Mouse (Mus musculus) CH12.LX (cell line): ENCODE measurements at regions not wholly inside any gene's neighbourhood (a gene's known extent, or its start where the extent isn't known, plus 50 kb on each side); places are given as distances from the start of the nearest gene placed in this dataset.

Experiments used
- DNase-seq: peaks from one replicate; pipeline ENCODE4 v3.0.0-alpha.2; 2013; ENCODE audit errors: extremely low read depth
- H3K27ac ChIP-seq: 2 replicates; pipeline ENCODE4 v1.5.1; 2012; ENCODE audit warnings: low read depth, mild to moderate bottlenecking, control low read depth, moderate library complexity; ENCODE audit not compliant: insufficient read depth
- H3K27me3 ChIP-seq: replicated peaks from 2 replicates; pipeline ENCODE3; 2012; ENCODE audit warnings: inconsistent platforms
- H3K36me3 ChIP-seq, 2 experiments: replicated peaks in 1 of 2; 2 replicates each; pipeline versions ENCODE3 to v1.6.1; 2012; ENCODE audit warnings: inconsistent platforms in 1 of 2, low read length in 1 of 2, mild to moderate bottlenecking in 1 of 2, mixed read lengths in 1 of 2, moderate library complexity in 1 of 2; ENCODE audit not compliant: control insufficient read depth in 1 of 2, insufficient read depth in 1 of 2
- H3K4me1 ChIP-seq, 2 experiments: 2 replicates each; pipeline ENCODE4 v1.6.1; 2012; ENCODE audit warnings: inconsistent platforms in 1 of 2, moderate library complexity in 1 of 2; ENCODE audit not compliant: insufficient read depth in 2 of 2, control insufficient read depth in 1 of 2
- H3K4me2 ChIP-seq: 2 replicates; pipeline ENCODE4 v1.6.1; 2012; ENCODE audit warnings: low read depth, mild to moderate bottlenecking, control low read depth; ENCODE audit not compliant: poor library complexity, insufficient read depth, severe bottlenecking
- H3K4me3 ChIP-seq, 3 experiments: fragments of 150-350 bp in 1 of 3; sonication (generic) in 1 of 3; replicated peaks in 1 of 3; 2 replicates each; pipeline versions ENCODE3 to v1.5.1; 2011 to 2012; ENCODE audit warnings: low read depth in 2 of 3, low read length in 2 of 3, mild to moderate bottlenecking in 2 of 3, moderate library complexity in 2 of 3, control low read depth in 1 of 3, improper control_type of control experiment in 1 of 3, inconsistent platforms in 1 of 3, mixed read lengths in 1 of 3; ENCODE audit not compliant: poor library complexity in 1 of 3
- H3K79me2 ChIP-seq: replicated peaks from 2 replicates; pipeline ENCODE4 v1.6.1; 2012; ENCODE audit warnings: mild to moderate bottlenecking, moderate library complexity; ENCODE audit not compliant: control insufficient read depth, poor library complexity, insufficient read depth, severe bottlenecking; ENCODE audit errors: extremely low read depth
- H3K9ac ChIP-seq: 2 replicates; pipeline ENCODE4 v1.6.1; 2012; ENCODE audit warnings: low read depth, mild to moderate bottlenecking, control low read depth, moderate library complexity; ENCODE audit not compliant: insufficient read depth
- H3K9me3 ChIP-seq: replicated peaks from 2 replicates; pipeline ENCODE3; 2012; ENCODE audit warnings: low read length, inconsistent platforms, mixed read lengths
- CHD1 ChIP-seq: IDR thresholded peaks from 2 replicates; pipeline ENCODE4 v1.6.1; 2012; ENCODE audit warnings: low read depth, low read length, improper control_type of control experiment, inconsistent platforms
- CHD2 ChIP-seq: IDR thresholded peaks from 2 replicates; pipeline ENCODE4 v1.6.1; 2011; ENCODE audit warnings: low read length, improper control_type of control experiment
- CTCF ChIP-seq, 2 experiments: IDR thresholded peaks in 1 of 2; conservative IDR thresholded peaks in 1 of 2; 2 replicates each; pipeline ENCODE4 v1.5.1; 2011 to 2012; ENCODE audit warnings: low read depth in 2 of 2, low read length in 2 of 2, improper control_type of control experiment in 1 of 2, inconsistent platforms in 1 of 2, mild to moderate bottlenecking in 1 of 2, moderate library complexity in 1 of 2
- ETS1 ChIP-seq: conservative IDR thresholded peaks from 2 replicates; pipeline ENCODE4 v1.6.1; 2012; ENCODE audit warnings: low read depth, mild to moderate bottlenecking, inconsistent platforms, low read length, improper control_type of control experiment, moderate library complexity
- IRF4 ChIP-seq: IDR thresholded peaks from 2 replicates; pipeline ENCODE4 v1.6.1; 2014; ENCODE audit warnings: low read depth, mild to moderate bottlenecking, inconsistent platforms, low read length, improper control_type of control experiment
- JUN ChIP-seq: IDR thresholded peaks from 2 replicates; pipeline ENCODE4 v1.6.1; 2011; ENCODE audit warnings: low read depth, mild to moderate bottlenecking, low read length, improper control_type of control experiment, moderate library complexity; ENCODE audit not compliant: insufficient read depth
- JUND ChIP-seq: conservative IDR thresholded peaks from 2 replicates; pipeline ENCODE4 v1.6.1; 2011; ENCODE audit warnings: low read depth, low read length, improper control_type of control experiment
- MAFK ChIP-seq: IDR thresholded peaks from 2 replicates; pipeline ENCODE4 v1.6.1; 2011; ENCODE audit warnings: low read length, improper control_type of control experiment; ENCODE audit not compliant: insufficient replicate concordance
- MAX ChIP-seq: IDR thresholded peaks from 2 replicates; pipeline ENCODE4 v1.6.1; 2011; ENCODE audit warnings: low read length, improper control_type of control experiment
- MAZ ChIP-seq: IDR thresholded peaks from 2 replicates; pipeline ENCODE4 v1.6.1; 2012; ENCODE audit warnings: low read depth, mild to moderate bottlenecking, inconsistent platforms, low read length, improper control_type of control experiment, moderate library complexity
- MEF2A ChIP-seq: IDR thresholded peaks from 2 replicates; pipeline ENCODE4 v1.6.1; 2014; ENCODE audit warnings: low read depth, mild to moderate bottlenecking, inconsistent platforms, low read length, improper control_type of control experiment, borderline replicate concordance
- MXI1 ChIP-seq: IDR thresholded peaks from 2 replicates; pipeline ENCODE4 v1.6.1; 2011; ENCODE audit warnings: mild to moderate bottlenecking, low read depth, low read length, improper control_type of control experiment
- MYC ChIP-seq: IDR thresholded peaks from 2 replicates; pipeline ENCODE4 v1.6.1; 2011; ENCODE audit warnings: low read depth, mild to moderate bottlenecking, improper control_type of control experiment, low read length
- POLR2A ChIP-seq: IDR thresholded peaks from 2 replicates; pipeline ENCODE4 v1.6.1; 2011; ENCODE audit warnings: low read depth, mild to moderate bottlenecking, improper control_type of control experiment, low read length
- RAD21 ChIP-seq: IDR thresholded peaks from 2 replicates; pipeline ENCODE4 v1.6.1; 2011; ENCODE audit warnings: low read depth, mild to moderate bottlenecking, low read length, improper control_type of control experiment, moderate library complexity
- SIN3A ChIP-seq: IDR thresholded peaks from 2 replicates; pipeline ENCODE4 v1.6.1; 2012; ENCODE audit warnings: low read length, improper control_type of control experiment, inconsistent platforms
- TBP ChIP-seq: conservative IDR thresholded peaks from 2 replicates; pipeline ENCODE4 v1.6.1; 2011; ENCODE audit warnings: low read depth, low read length, improper control_type of control experiment
- TCF12 ChIP-seq: IDR thresholded peaks from 2 replicates; pipeline ENCODE4 v1.6.1; 2014; ENCODE audit warnings: low read depth, mild to moderate bottlenecking, inconsistent platforms, low read length, improper control_type of control experiment
- UBTF ChIP-seq: IDR thresholded peaks from 2 replicates; pipeline ENCODE4 v1.6.1; 2012; ENCODE audit warnings: low read depth, mild to moderate bottlenecking, inconsistent platforms, low read length, improper control_type of control experiment, moderate library complexity
- USF2 ChIP-seq: conservative IDR thresholded peaks from 2 replicates; pipeline ENCODE4 v1.6.1; 2011; ENCODE audit warnings: low read depth, low read length, improper control_type of control experiment
- ZKSCAN1 ChIP-seq: IDR thresholded peaks from 2 replicates; pipeline ENCODE4 v1.6.1; 2012; ENCODE audit warnings: low read depth, inconsistent platforms, low read length, improper control_type of control experiment, borderline replicate concordance
- ZMIZ1 ChIP-seq: IDR thresholded peaks from 2 replicates; pipeline ENCODE4 v1.6.1; 2012; ENCODE audit warnings: low read depth, mild to moderate bottlenecking, inconsistent platforms, low read length, improper control_type of control experiment
- dilution Hi-C: fragments of 300-500 bp; cut with MboI; formaldehyde crosslinking; loops from 2 replicates; pipeline ENCODE4 v1.14.3; 2020; ENCODE audit warnings: low sequenced_read_pairs; ENCODE audit not compliant: extremely low pct_unique_long_range_greater_than_20kb, extremely low pct_ligation_motif_present
- in situ Hi-C: fragments of 300-500 bp; cut with MboI; formaldehyde crosslinking; loops from 3 replicates; pipeline ENCODE4 v1.14.3; 2019; ENCODE audit warnings: low sequenced_read_pairs, low pct_ligation_motif_present, low pct_unique_long_range_greater_than_20kb, mixed read lengths

DNA sequence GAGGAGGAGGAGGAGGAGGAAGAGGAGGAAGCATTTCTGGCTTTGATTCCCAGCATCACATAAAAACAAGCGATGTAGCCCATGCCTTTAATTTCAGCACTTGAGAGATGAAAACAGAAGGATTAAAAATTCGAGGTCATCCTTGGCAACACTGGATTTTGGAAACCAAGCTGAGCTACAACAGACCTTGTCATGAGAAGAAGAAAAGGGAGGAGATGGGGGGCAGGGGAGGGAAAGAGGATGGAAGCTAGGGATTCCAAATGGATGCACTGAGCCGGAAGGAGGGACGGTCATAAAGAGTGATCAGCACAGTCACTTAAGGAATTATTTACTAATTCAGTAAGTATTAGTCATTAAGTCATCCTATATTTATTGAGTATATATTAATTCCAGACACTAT is 55.1 kb upstream of the Cnksr3 start:
- no peak for DNase-seq
- Histone ChIP-seq H3K36me3 (no peaks in the 10 kb centered on the region), H3K9me3 (peaks cover 5% of the 10 kb centered on the region), H3K27ac (no peak overlapping the region), H3K4me2 (no peak overlapping the region), H3K79me2 (no peaks in the 10 kb centered on the region), H3K9ac (no peak overlapping the region), H3K27me3 (no peaks in the 10 kb centered on the region), H3K4me1 (peaks cover 0 to 16% of the 10 kb centered on the region in 2 experiments; a peak in 2 of 4 replicates), H3K4me3 (no peak overlapping the region)
- dilution Hi-C loops (no loop called here), in situ Hi-C loops (no loop called here)
- TF ChIP-seq IRF4 (no peak), MXI1 (no peak), TBP (no peak), ETS1 (no peak), ZMIZ1 (no peak), CTCF (conservative IDR thresholded peaks at IDR 0.05 in 1 of 2, IDR thresholded peaks at IDR 0.05 in 1 of 2; ENCODE audit: low read depth in 2 of 2, low read length in 2 of 2) (no peak), JUND (no peak), MYC (no peak), MAX (no peak), CHD1 (no peak), UBTF (no peak), JUN (no peak), USF2 (no peak)

DNA sequence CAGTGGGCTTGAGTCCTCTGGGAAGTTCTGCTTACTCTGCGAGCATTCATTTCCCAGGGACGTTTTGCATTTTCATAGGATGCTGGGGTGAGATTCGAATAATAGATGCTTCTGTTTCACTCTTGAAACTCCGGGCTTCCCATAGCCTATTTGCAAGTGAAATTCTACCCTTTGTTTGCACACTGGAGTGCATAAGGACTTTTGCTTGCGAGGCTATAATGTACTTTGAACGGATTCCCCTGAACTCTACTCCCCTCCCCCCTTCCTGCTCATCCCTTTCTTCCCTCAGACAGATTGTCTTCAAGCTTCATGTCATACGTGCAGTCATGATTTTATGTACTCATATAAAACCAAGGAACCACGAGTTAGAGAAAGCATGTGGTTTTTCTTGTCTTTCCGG is 53.4 kb upstream of the Cnksr3 start:
- Histone ChIP-seq H3K4me3 (no peak overlapping the region), H3K27me3 (no peaks in the 10 kb centered on the region), H3K4me1 (peaks cover 0 to 14% of the 10 kb centered on the region in 2 experiments; a peak in 2 of 4 replicates), H3K4me2 (no peak overlapping the region), H3K79me2 (no peaks in the 10 kb centered on the region)
- TF ChIP-seq POLR2A: no peak
- TF ChIP-seq CHD2: no peak
- TF ChIP-seq MAFK: no peak
- no peak for TF ChIP-seq TCF12
- no peak for TF ChIP-seq MEF2A
- no peak for TF ChIP-seq RAD21
- no peak for TF ChIP-seq SIN3A
- no peak for TF ChIP-seq CTCF (conservative IDR thresholded peaks at IDR 0.05 in 1 of 2, IDR thresholded peaks at IDR 0.05 in 1 of 2; ENCODE audit: low read depth in 2 of 2, low read length in 2 of 2)
- TF ChIP-seq ZKSCAN1: no peak
- TF ChIP-seq MAZ: no peak
- TF ChIP-seq, all 38 proteins: peak for 0
- dilution Hi-C loops (no loop called here), in situ Hi-C loops (no loop called here)
- no peak for DNase-seq
- H3K36me3 ChIP-seq: no peaks in the 10 kb centered on the region
- peaks cover 5% of the 10 kb centered on the region for H3K9me3 ChIP-seq
- H3K27ac ChIP-seq: no peak overlapping the region
- H3K9ac ChIP-seq: no peak overlapping the region
